Mouse (Mus musculus) thymus, postnatal 10 days (tissue): Measurements from ENCODE around the gene Fam131b.

Experiments
- DNase-seq, 2 experiments: peaks; one replicate each; pipeline ENCODE4 v3.0.0; 2021; ENCODE audit warnings: low spot score in 2 of 2

The Fam131b gene

GRCm38 (mm10) chr6:42324482-42325267 is at the start of gene Fam131b:
Gene Fam131b (minus strand): TSS chr6:42324643.
- peak; percentile 35 to 47 for DNase-seq

DNA sequence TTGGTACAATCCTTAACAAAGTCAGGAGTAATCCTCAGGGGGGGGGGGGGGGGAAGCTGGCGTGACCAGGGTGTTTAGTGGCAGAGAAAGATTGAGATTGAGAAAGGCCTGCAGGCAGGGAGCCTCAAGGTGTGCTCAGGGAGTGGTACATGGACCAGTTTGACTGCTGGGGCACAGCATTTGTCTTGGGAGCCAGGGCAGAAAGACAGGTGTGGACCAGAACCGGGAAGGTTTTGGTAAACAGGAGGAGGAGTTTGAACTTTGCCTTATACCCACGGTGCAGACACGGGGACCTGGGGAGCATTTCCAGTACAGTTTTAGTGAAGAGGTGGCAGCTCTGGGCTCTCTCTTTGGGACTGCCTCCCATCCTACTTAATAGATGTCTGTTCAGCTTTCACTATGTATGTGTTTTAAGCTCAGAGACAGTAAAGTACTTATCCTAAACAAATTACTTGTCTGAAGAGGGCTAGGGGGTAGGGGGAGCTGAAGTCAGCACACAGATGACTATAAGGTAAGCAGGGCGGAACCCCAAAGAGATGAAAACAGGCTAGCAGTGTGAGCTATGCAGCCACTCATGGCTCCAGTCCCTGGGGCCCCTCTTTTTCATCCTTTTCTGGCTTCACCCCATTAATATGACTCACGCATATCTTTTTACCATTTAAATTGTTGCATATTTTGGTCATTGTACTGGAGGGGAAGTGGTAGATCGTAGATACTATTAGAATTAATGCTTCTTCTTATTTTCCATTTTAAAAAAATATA is 49.4 kb upstream of the Fam131b start:
- DNase-seq: no peak

- peak; percentile 46 to 74 for DNase-seq
Measured at GRCm38 (mm10) chr6:42372816-42373547, 48.5 kb upstream of the Fam131b start, which contains the start of gene Epha1. Gene Epha1 (minus strand): TSS chr6:42373268.

- no peak for DNase-seq
Measured at GRCm38 (mm10) chr6:42372421-42372815, 48.0 kb upstream of the Fam131b start.

- DNase-seq: no peak
Measured at GRCm38 (mm10) chr6:42372001-42372400, 47.6 kb upstream of the Fam131b start.

DNA sequence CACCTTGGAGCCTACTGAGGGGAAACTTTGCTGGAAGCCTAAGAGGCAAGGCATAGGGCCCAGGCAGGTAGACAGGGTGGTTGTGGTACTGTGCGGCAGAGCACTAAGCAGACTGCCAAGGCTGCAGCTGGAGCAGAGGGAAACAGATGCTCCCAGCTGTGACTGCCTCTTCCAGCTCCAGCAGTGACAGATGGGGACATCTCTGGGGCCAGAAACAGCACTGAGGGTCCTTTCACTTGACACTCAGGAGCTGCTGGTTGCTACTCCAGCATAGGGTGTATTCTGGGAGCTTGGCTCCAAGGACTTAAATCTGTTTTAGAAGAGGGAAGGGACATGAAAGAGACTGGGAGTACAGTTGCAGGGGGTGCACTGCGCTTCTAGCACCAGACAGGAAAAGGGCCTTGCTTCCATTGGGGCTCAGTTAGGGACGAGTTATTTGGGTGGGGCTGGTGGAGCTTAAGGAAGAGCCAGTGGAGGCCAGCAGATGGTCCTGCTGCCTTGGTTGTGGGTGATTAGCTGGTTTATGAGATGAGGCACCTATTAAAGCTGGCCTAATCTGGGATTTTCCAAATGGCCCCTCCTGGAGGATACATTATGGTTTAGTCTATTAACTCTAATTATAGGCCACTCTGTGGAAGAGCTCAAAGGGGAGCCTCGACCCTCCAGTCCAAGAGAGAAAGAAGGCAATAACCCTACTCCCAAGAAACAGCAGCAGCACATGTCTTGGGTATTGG is 46.4 kb upstream of the Fam131b start:
- no peak for DNase-seq

DNA sequence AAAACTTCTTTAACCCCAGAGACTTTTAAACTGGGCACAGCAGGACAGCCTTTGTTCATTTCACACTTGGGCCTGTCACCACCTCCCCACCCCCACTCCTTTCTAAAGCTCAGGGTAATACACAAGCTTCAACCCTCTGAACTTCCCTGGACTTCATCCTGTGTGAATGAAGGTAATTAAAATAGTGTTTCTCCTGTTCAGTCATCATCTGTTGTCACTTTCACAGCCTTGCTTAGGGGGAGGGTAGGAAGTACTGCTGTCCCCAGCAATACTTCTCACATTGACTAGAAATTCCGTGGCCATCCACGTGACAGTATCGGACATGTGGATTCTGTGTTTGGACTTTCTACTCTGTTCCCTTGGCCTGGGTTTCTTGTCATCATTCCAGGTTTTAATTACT is 45.4 kb upstream of the Fam131b start:
- no peak for DNase-seq

DNA sequence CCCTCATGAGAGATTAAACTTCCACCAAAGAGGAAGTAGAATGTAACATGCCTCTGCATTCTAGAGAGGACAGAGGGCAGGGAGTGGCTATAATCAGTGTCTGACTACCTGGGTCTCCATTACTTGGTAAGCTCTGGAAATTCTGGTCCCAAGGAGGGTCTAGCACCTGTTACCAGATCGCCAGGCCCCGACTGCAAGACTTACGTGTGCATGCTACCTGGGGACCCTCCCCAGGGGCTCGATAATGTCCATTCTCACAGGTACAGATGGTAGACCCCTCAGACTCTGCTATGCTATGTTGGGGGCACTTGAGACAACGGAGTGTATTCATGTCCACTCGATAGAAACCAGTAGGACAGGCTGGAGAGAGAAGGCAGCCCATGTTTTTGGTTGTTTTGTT is 40.8 kb upstream of the Fam131b start:
- no peak for DNase-seq

DNA sequence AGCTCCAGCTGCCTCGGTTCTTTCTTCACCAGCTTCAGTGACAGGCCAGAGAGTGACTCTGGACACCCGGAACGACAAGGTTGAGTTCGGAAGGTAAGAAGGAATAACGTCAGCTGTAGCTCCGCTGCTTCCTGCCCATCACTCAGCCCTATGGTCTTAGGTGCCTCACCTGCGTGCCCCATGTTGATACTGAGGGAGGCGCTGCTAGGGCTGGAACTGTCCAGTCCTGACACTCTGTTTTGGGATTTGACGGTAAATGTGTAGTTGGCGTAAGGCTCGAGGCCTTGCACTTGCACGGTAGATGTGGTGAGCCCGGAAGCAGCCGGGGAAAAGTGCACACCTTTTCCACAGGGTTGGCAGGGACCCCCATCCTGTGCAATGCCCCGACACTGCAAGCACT is 40.2 kb upstream of the Fam131b start:
- DNase-seq: no peak

GRCm38 (mm10) chr6:42364066-42364465 is 39.6 kb upstream of the Fam131b start:
- DNase-seq: no peak

GRCm38 (mm10) chr6:42362974-42363373 is 38.5 kb upstream of the Fam131b start:
- no peak for DNase-seq

DNA sequence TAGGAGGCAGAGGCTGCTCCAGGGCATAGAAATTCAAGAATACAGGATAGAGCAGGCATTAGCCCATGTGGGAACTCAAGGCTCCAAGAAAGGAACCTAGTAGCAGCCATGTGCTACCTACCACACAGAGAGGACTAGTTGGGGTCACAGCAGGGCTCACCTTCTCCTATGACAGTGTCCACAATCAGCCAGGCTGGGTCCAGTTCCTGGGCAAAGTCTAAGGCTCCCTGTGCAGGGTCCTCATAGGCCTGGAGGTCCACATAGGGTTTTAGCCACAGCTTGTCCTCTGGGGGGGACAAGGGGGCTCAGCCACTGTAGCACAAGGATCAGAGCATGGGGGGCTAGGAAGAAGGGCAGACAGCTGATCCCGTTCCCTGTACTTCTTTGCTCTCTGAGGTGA is 38.1 kb upstream of the Fam131b start:
- DNase-seq: no peak

DNA sequence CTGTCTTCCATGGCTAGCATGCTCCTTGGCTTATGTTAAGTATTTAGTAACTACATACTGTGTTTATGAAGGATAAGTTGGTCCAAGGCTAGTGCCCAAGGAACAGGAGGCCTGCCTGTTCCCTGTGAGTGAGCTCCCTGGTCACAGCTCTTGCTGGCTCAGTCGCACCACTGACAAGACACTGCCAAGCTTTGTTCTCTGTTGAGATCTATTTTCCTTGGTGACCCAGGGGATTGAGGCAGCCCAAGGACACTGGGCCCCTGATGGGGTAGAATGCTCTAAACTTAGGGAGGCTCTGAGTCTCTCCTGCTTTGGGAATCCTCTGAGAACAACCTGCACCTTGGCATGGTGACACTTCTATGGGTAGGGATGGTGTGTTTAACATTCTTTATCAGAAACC is 37.6 kb upstream of the Fam131b start:
- DNase-seq: no peak

GRCm38 (mm10) chr6:42361041-42361895 is 36.8 kb upstream of the Fam131b start:
- DNase-seq: no peak

DNA sequence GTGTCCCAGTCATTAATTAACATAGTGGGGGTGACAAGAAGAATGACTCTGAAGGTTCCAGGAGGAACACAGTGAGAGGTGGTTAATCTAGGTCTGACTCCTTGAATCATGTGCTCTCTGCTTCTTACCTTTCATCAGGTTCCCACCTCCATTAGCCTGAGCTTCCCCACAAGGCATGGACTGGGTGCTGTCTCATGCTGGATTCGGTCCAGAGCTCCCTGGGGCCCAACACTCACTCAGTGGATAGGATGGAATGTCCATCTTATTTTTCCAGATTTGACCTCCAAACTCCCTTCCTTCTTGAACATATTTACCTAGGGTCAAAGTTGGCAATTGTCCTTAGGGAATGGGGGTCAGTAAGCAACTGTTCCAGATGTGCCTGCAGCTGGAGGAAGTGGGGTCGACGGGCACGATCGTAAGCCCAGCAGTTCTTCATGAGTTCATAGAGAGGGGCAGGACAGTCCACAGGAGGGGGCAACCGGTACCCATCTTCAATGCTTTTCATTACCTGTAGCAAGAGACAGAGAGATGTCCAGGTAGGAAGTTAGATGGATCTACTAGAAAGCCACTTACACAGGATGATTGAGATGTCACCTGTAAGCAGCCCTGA is 35.9 kb upstream of the Fam131b start:
- DNase-seq: no peak

- DNase-seq: no peak
Measured at GRCm38 (mm10) chr6:42359364-42360147, 35.1 kb upstream of the Fam131b start.

DNA sequence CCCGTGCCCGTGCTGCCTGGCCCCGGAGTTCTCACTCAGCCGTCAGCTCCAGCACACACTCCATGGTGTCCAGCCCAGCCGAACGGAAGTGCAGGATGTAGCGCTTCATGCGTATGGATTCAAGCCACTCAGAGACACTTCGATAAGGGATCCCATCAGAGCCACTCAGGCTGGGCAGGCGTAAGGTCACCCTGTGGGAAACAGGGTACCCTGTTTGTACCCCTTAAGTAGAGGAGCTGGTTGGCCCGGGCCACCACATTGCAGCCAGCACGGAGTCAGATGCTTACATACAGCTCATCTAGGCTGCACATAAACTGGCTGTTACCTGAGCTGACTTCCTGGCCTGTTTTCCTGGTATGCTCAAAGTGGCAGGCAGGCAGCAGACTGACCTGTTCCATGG is 34.5 kb upstream of the Fam131b start:
- DNase-seq: no peak

DNA sequence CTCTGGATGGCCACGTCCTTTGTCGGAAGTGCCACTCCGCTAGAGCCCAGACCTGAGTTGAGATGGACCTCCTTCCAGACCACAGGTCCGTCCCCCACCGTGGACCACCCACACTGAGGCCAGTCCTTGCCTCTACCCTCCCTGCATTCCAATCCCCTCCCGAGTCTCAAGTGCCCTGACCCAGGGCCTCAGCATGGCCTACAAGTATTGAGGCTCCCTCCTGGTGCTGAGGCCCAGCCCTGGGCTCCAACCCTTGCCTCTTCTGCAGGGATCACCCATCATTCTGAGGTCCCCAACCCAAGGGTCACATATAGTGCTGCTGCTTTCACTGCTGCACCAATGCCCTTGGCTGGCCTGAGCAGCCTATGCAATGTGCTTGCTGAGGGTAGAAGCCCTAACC is 33.5 kb upstream of the Fam131b start:
- no peak for DNase-seq

GRCm38 (mm10) chr6:42356913-42357312 is 32.5 kb upstream of the Fam131b start:
- DNase-seq: no peak
